Mouse (Mus musculus) T-cell, adult 2 months (primary cell): ENCODE data around the gene Tm9sf2.

Source experiments
- DNase-seq: peaks from one replicate; pipeline ENCODE4 v3.0.0; 2022; ENCODE audit warnings: low spot score

Gene Tm9sf2

DNA sequence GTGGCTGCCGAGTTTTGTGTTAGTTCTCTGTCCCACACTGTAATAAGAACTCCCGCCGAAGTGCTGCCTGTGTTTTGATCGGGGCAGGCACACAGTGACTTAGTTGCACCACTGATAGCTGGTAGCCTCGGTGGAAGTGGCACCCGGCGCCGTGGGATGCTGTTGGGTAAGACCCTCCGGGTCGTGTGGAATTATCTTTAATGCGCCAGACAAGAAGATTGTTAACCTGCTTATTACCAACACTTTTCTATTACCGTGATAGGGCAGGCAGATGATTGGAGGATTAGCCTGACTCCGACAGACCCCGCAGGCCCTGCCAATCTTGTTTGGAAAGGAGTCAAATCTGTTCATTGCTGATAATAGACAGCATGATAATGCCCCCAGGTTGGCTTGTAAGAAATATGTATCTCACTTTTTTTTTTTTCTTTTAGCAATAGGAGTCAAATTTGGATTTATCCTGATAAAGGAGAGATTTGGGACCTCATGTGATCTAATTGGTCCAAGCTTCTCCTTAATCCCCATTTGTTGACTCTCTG lies 69.5 kb downstream of the Tm9sf2 start:
- DNase-seq: no peak

DNA sequence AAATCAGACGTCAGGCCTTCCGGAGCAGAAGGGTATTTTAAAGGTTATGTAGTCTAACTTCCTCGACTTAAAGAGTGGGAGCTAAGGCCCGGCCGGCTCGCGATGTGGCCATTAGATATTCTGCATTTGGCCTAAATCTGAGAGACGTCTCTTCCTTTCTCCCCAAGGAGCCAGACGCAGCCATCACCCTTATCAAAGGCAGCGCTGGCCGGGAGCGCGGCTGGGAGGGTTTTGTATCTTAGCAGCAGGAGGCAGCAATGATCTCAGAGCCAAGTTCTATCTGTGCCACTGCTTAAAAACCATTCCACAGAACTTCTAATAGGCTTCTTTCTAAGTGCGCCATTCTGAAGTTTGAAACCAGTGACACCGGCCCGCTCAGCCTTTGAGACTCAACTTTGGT lies 72.4 kb downstream of the Tm9sf2 start:
- DNase-seq: no peak

DNA sequence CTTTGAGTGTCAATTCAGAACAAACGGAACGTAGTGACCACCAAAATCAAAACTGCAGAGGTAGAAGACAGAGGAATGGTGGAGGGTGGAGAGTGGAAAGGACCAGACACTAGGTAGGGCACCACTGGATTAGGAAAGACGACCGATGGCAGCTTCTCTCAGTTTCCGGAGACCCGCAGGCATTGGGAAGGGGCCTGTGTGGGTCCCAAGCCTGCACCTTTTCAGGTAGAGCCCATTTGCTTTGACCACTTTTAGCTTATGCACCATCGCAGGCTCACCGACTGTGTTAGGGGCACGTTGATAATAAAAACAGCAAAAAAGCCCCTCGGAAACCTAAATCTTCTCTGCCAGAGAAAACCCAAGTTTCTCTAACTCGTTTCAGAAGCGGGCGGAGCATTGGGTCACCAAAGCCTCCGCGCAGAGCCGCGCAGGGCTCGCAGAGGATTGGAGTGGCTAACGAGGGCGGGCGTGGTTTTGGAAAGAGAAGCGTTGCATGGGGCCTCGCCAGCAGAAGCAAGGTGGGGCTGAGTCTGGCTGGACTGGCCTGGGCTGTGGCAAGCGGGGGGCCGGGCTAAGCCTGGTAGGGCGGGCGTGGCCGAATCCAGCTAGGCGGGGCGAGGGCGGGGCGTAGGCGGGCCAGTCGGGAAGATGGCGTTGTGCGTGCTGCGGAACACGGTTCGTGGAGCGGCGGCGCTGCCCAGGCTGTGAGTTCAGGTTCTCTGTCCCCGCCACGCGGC lies 74.4 kb downstream of the Tm9sf2 start, which contains the start of gene Clybl:
Clybl (plus strand) TSS at position 627 of the 737 bp plus-strand sequence.
- DNase-seq: peak; percentile 80

- DNase-seq: no peak
Observed at GRCm38 (mm10) chr14:122181815-122182157, 74.9 kb downstream of the Tm9sf2 start.

DNA sequence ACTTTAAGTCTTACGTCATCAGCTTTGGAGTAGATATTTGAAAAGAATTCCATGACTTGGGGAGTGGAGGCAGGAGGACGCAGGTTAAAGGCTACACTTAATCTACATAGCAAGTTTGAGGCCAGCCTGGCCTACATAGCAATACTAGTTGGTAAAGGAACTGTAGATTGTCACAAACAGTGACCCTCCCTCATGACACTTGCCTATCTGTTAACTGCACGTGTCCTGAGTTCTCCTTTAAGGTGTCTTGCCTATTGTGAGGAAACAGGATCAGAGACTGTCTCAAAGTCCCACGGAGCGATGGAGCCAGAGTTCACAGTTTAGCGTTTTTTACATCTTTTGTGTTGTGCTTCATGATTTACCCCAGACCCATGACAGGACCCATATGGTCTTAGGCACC lies 75.4 kb downstream of the Tm9sf2 start:
- DNase-seq: no peak

DNA sequence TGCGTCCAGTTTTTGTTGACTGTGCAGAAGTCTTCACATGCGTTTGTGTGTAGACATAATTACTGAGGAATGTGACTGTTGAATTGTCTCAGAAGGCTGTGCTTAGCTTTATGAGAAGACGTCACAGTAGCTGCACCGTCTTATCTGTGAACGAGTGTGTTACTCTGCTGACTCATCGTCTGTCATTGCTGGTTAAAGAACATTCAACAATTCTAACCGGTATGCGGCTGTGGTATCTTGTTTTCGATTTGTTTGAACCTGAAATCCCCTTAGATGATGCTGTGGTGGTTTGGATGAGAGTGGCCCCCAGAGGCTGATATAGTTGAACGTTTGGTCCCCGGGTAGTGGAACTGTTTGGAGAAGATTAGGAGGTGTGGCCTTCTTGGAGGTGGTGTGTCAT lies 77.1 kb downstream of the Tm9sf2 start:
- peak; percentile 4 for DNase-seq

DNA sequence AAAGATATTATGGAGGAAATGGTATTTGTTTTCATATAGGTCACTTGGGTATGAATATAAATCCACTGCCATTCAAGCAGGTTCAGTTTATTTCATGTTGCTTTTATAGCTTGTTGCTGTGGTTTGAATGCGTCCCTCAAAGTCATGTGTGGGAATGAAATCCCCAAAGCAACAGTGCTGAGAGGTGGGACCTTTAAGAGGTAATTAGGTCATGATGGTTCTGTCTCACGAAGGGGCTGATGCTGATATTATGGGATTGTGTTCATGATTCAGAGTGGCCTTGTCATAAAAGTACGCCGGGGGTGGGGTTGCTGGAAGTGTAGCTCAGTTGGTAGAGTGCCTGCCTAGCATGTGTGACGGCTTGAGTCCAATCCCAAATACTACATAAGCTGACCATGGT lies 81.4 kb downstream of the Tm9sf2 start:
- no peak for DNase-seq

DNA sequence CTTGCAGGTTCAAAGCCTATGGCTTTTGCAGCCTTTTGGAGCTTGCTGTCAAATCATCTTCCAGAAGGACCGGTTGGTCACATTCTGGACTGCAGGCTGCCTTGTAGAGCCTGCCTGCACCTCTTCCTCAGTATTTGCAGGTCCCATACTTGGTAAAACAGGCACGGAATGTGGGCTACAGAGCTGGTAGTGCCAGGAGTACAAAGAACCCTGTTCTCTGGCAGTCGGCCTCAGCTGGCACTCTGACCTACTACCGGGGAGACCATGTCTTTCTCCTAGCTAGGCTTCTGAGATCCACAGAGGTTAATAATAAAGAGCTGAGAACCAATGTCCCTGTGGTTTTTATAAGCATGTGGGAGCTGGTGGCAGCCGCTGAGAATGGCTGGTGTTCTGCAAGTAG lies 83.1 kb downstream of the Tm9sf2 start:
- DNase-seq: no peak

DNA sequence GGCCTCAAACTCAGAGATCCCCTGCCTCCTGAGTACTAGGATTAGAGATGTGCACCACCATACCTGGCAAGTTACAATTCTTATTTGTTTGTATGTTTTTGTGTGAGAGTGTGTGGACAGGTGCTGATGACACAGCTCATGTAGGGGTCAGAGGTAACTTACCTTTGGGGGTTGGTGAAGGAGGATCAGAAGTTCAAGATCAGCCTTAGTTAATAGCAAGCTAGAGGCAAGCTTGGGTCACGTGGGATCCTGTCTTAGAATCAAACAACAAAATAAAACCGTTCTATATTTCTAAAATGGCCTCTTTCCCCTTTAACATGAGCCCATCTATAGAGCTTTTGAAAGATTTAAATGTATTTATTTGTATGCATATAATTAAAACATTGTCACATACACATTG lies 83.7 kb downstream of the Tm9sf2 start:
- no peak for DNase-seq

- peak; percentile 57 for DNase-seq
Observed at GRCm38 (mm10) chr14:122190941-122191510, 84.2 kb downstream of the Tm9sf2 start.

- no peak for DNase-seq
Observed at GRCm38 (mm10) chr14:122194630-122195029, 87.8 kb downstream of the Tm9sf2 start.

DNA sequence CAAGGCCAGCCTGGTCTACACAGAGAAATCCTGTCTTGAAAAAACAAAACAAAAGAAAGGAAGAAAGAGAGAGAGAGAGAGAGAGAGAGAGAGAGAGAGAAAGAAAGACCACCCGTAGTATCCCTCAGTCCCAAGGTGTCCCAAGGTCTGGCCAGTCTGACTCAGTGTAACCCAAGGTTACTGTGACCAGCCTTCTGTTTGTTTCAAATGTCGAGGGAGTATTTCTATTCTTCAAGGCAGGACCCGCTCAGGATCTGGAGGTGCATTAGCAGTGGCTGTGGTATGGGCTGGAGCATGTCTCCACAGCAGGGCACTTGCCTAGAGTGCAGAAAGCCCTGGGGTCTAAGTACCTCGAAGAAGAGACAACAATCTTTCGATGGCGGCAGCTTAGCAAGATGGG lies 90.0 kb downstream of the Tm9sf2 start:
- no peak for DNase-seq

GRCm38 (mm10) chr14:122200247-122200885 lies 93.5 kb downstream of the Tm9sf2 start:
- DNase-seq: no peak

GRCm38 (mm10) chr14:122209177-122209576 lies 102.3 kb downstream of the Tm9sf2 start:
- DNase-seq: no peak
